Mouse (Mus musculus) adrenal gland, postnatal 10 days (tissue): Measurements from ENCODE around the gene Zfp287. TPM values are rescaled to one million over a fixed set of nuclear protein-coding genes. Genes with fewer than 3 reads are reported as not detected.
A peak's percentile ranks its signal among the peaks of the same experiment; 100 is the strongest.

ENCODE experiments used
- DNase-seq: peaks from one replicate; pipeline ENCODE4 v3.0.0; 2021; ENCODE audit warnings: mixed read lengths
- total RNA-seq, 2 experiments: library from RNA; stranded (reverse); gene quantifications; 2 replicates each; pipeline ENCODE4 v1.2.3; 2021

Gene Zfp287
- total RNA-seq, 2 experiments from 2014 or later: 3.6 to 5.5 TPM

DNA sequence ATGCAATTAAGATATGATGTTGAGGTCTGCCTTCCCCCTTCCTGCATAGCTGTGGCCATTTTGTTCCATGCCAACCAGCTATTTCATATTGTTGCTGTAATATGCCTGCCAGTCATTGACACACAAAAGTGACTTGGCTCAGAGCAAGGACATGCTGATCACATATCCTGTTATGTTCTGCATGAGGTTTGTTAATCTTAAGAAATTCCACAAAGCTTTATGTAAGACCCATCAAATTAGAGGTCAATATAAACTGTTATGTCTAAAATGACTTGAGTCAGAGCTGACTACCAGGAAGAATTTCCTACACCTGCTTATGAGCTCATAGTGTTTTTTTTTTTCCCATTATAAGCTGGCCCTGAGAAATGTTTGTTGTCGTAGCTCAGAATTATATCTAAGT, 30.5 kb downstream of the Zfp287 start:
- no peak for DNase-seq

GRCm38 (mm10) chr11:62699749-62700148, 32.0 kb downstream of the Zfp287 start:
- DNase-seq: no peak

- DNase-seq: no peak
These were observed 36.6 kb downstream of the Zfp287 start for GRCm38 (mm10) chr11:62695126-62695525.

GRCm38 (mm10) chr11:62693299-62694184, 38.2 kb downstream of the Zfp287 start:
- DNase-seq: peak; percentile 63

- DNase-seq: no peak
These were observed 40.1 kb downstream of the Zfp287 start for GRCm38 (mm10) chr11:62691592-62691991.

- DNase-seq: no peak
These were observed 51.8 kb downstream of the Zfp287 start for GRCm38 (mm10) chr11:62679954-62680353.

- no peak for DNase-seq
These were observed 52.8 kb downstream of the Zfp287 start for GRCm38 (mm10) chr11:62678778-62679354.

- no peak for DNase-seq
These were observed 55.5 kb downstream of the Zfp287 start for GRCm38 (mm10) chr11:62676290-62676596.

- peak; percentile 76 for DNase-seq
These were observed 56.0 kb downstream of the Zfp287 start for GRCm38 (mm10) chr11:62675480-62676289.

- DNase-seq: no peak
These were observed 61.7 kb downstream of the Zfp287 start for GRCm38 (mm10) chr11:62670006-62670405.

DNA sequence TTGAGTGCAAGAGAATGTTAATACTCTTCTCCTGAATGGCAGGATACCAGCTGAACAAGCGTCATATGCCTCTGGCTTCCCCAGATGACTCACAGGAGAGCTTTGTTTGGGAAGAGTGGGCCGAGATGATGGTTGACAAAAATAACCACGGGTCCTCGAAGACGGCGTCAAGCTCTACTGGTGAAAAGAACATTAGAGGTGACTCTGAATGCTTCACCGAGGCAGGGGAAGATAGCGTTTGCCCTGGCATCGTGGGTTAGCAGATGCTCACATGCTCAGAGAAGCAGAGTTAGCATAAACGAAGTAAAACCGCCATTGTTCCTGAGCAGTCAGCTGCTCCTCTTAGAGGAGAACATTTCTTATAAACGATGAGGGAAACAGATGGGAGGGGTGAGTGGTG, 62.2 kb downstream of the Zfp287 start:
- DNase-seq: no peak

DNA sequence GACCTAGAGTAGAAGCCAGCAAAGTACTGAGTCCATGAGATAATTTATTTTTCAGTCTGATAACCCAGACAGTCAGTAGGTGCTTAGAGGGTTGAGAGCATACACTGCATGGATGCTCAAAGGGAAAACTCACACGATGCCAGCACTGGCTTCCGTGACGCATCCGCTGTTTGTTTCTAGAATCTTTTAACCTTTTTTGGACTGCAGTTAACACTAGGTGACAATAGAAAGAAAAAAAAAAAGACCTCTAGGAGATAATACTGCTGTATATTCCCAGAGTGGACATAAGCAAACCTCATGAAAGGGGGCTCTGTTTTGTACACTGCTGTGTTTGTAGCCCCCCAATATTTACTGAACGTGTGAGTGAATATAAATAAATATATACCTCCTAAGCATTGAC, 62.7 kb downstream of the Zfp287 start:
- DNase-seq: no peak

- DNase-seq: no peak
These were observed 67.5 kb downstream of the Zfp287 start for GRCm38 (mm10) chr11:62664250-62664649.

GRCm38 (mm10) chr11:62660885-62661284, 70.8 kb downstream of the Zfp287 start:
- DNase-seq: no peak

- DNase-seq: no peak
These were observed 79.6 kb downstream of the Zfp287 start for GRCm38 (mm10) chr11:62652080-62652479.

GRCm38 (mm10) chr11:62651563-62651962, 80.1 kb downstream of the Zfp287 start:
- DNase-seq: no peak

Other genes with a start within 250 kb of the Zfp287 start
- gene Cenpv, start 192.6 kb downstream of the Zfp287 start, total RNA-seq: 10 to 100 TPM; 40.0 to 48.8 TPM
- gene Ubb, start 180.7 kb downstream of the Zfp287 start, total RNA-seq: 1,000 to 10,000 TPM; 1,093 to 1,186 TPM
- gene Trpv2, start 157.4 kb downstream of the Zfp287 start, total RNA-seq: 1 to 10 TPM; 5.0 to 5.6 TPM
- gene Lrrc75a, start 83.4 kb downstream of the Zfp287 start, total RNA-seq: 10 to 100 TPM; 28.1 to 29.6 TPM
- 10 to 100 TPM; 23.2 to 28.2 TPM for gene Mmgt2, start 83.2 kb downstream of the Zfp287 start, total RNA-seq
- not detected for gene Gm10428, start 21.2 kb upstream of the Zfp287 start, total RNA-seq
- 1 to 10 TPM; 3.4 to 5.2 TPM for gene Zfp286, start 57.6 kb upstream of the Zfp287 start, total RNA-seq
- gene Trim16, start 88.3 kb upstream of the Zfp287 start, total RNA-seq: 10 to 100 TPM; 14.9 to 19.1 TPM
- under 1 TPM; 0.94 to 0.99 TPM for gene Fbxw10, start 115.2 kb upstream of the Zfp287 start, total RNA-seq
- gene Tvp23b, start 147.6 kb upstream of the Zfp287 start, total RNA-seq: 10 to 100 TPM; 34.5 to 35.9 TPM
- gene Cdrt4, start 219.3 kb upstream of the Zfp287 start, total RNA-seq: not detected